Mouse (Mus musculus) layer of hippocampus, adult 11-12 months (tissue): ENCODE results near the gene Rasgef1b.

ENCODE experiments used
- DNase-seq: peaks from one replicate; pipeline ENCODE4 v3.0.0; 2022; ENCODE audit warnings: low spot score

Gene Rasgef1b

GRCm38 (mm10) chr5:99291084-99291830 lies 437.6 kb downstream of the Rasgef1b start:
- DNase-seq: no peak

- DNase-seq: no peak
Observed at GRCm38 (mm10) chr5:99288262-99288661, 440.6 kb downstream of the Rasgef1b start.

- no peak for DNase-seq
Observed at GRCm38 (mm10) chr5:99287647-99288185, 441.1 kb downstream of the Rasgef1b start.

GRCm38 (mm10) chr5:99286575-99286974 lies 442.3 kb downstream of the Rasgef1b start:
- DNase-seq: no peak

GRCm38 (mm10) chr5:99286024-99286423 lies 442.8 kb downstream of the Rasgef1b start:
- DNase-seq: no peak

- DNase-seq: no peak
Observed at GRCm38 (mm10) chr5:99284369-99284768, 444.5 kb downstream of the Rasgef1b start.

- DNase-seq: no peak
Observed at GRCm38 (mm10) chr5:99283636-99284035, 445.2 kb downstream of the Rasgef1b start.

GRCm38 (mm10) chr5:99280536-99280935 lies 448.3 kb downstream of the Rasgef1b start:
- no peak for DNase-seq

GRCm38 (mm10) chr5:99279016-99279757 lies 449.7 kb downstream of the Rasgef1b start:
- no peak for DNase-seq

- DNase-seq: no peak
Observed at GRCm38 (mm10) chr5:99278364-99278763, 450.5 kb downstream of the Rasgef1b start.

GRCm38 (mm10) chr5:99277536-99277935 lies 451.3 kb downstream of the Rasgef1b start:
- no peak for DNase-seq

GRCm38 (mm10) chr5:99274119-99274563 lies 454.7 kb downstream of the Rasgef1b start:
- no peak for DNase-seq

GRCm38 (mm10) chr5:99271531-99271930 lies 457.3 kb downstream of the Rasgef1b start:
- DNase-seq: no peak

GRCm38 (mm10) chr5:99269131-99269530 lies 459.7 kb downstream of the Rasgef1b start:
- DNase-seq: no peak

- no peak for DNase-seq
Observed at GRCm38 (mm10) chr5:99267338-99267737, 461.5 kb downstream of the Rasgef1b start.

GRCm38 (mm10) chr5:99266301-99266700 lies 462.6 kb downstream of the Rasgef1b start:
- DNase-seq: no peak

GRCm38 (mm10) chr5:99262197-99262920 lies 466.5 kb downstream of the Rasgef1b start:
- no peak for DNase-seq

GRCm38 (mm10) chr5:99261121-99261724 lies 467.6 kb downstream of the Rasgef1b start:
- no peak for DNase-seq

GRCm38 (mm10) chr5:99258003-99258500 lies 470.8 kb downstream of the Rasgef1b start:
- DNase-seq: no peak

- DNase-seq: peak; percentile 95
Observed at GRCm38 (mm10) chr5:99252203-99253135, 476.4 kb downstream of the Rasgef1b start.
